Mouse (Mus musculus): ENCODE measurements around the gene Nprl2. TPM values are rescaled to one million over a fixed set of nuclear protein-coding genes. Genes with fewer than 3 reads are reported as not detected.
"Not testable (repeated sequence)": the region's sequence is repeated elsewhere in the genome, so short reads cannot be mapped to it uniquely, and the experiment has no call there.

The Nprl2 gene
- polyA plus RNA-seq, 1 experiment from 2014 or later, result 40.8 TPM

DNA sequence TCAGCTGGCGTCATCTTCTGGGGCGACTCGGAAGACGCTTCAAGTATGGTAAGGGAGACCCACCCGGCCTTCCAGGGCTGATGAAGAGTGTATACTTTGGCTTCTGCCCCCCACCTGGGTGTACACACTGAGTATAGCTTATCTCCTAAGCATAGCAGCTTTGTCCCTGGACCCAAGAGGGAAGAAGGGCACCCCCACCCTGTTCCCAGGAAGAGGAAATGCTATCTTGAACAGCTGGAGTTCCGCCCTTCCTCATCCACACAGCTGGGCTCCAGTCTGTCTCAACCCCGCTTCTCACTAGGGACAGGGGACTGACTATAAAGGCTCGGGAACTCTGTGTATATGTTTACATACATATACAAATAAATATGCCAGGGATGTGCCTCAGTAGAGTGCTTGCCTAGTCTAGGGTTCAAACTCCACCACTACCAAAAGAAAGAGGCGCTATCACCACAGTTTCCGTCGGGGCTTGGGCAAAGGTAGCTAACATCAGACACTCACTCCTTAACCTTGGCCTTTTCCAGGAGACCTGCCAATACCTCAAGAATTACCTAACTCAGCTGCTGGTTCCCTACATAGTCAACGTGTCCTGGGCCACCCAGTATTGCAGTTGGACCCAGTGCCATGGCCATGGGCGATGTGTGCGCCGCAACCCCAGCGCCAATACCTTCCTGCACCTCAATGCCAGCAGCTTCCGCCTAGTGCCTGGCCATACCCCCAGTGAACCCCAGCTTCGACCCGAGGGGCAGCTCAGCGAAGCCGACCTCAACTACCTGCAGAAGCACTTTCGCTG is 29.7 kb downstream of the Nprl2 start:
- no peaks in the 10 kb centered on the region for H3K9me3 ChIP-seq
- no peak for ATAC-seq (ENCODE audit: insufficient number of reproducible peaks, insufficient read depth, low FRiP score, low TSS enrichment)
- WGBS, result 95% methylated on average over 22 of the region's 22 CpGs
- no peak overlapping the region for H3K27ac ChIP-seq
- no peak overlapping the region for H3K4me3 ChIP-seq
- peak overlapping the region; percentile 84; the same call in 1 of the 2 replicates for H3K9ac ChIP-seq
- peak overlapping the region; percentile 86 for H3K4me2 ChIP-seq (replicated peaks)
- peaks cover 40% of the 10 kb centered on the region for H3K4me1 ChIP-seq
- H3K27me3 ChIP-seq, result no peaks in the 10 kb centered on the region
- peaks cover 44% of the 10 kb centered on the region for H3K36me3 ChIP-seq

- Histone ChIP-seq H3K4me2 (replicated peaks) (no peak overlapping the region), H3K27me3 (no peaks in the 10 kb centered on the region), H3K4me1 (peaks cover 40% of the 10 kb centered on the region), H3K9ac (no peak overlapping the region), H3K4me3 (no peak overlapping the region), H3K9me3 (no peaks in the 10 kb centered on the region), H3K36me3 (peaks cover 44% of the 10 kb centered on the region), H3K27ac (no peak overlapping the region)
- no peak for ATAC-seq (ENCODE audit: insufficient number of reproducible peaks, insufficient read depth, low FRiP score, low TSS enrichment)
- WGBS, result 97% methylated on average over 2 of the region's 2 CpGs
These were observed 30.3 kb downstream of the Nprl2 start for GRCm38 (mm10) chr9:107572327-107572662.

DNA sequence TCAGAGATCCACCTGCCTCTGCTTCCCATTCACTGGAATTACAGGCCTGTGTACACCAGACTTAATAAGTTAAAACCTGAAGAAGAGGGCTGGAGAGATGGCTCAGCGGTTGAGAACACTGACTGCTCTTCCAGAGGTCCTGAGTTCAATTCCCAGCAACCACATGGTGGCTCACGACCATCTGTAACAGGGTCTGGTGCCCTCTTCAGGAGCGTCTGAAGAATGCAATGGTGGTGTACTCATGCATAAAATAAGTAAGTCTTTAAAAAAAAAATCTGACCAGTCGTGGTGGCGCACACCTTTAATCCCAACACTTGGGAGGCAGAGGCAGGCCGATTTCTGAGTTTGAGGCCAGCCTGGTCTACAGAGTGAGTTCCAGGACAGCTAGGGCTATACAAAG is 31.7 kb downstream of the Nprl2 start:
- not testable (repeated sequence) for H3K27me3 ChIP-seq; H3K27ac ChIP-seq; H3K9me3 ChIP-seq; ATAC-seq (ENCODE audit: insufficient number of reproducible peaks, insufficient read depth, low FRiP score, low TSS enrichment); H3K4me3 ChIP-seq; H3K9ac ChIP-seq; H3K4me2 ChIP-seq (replicated peaks)
- peaks cover 41% of the 10 kb centered on the region for H3K4me1 ChIP-seq
- 87% methylated on average over 6 of the region's 6 CpGs for WGBS
- peaks cover 44% of the 10 kb centered on the region for H3K36me3 ChIP-seq

- H3K4me2 ChIP-seq (replicated peaks), result peak overlapping the region; percentile 57; the same call in 1 of the 2 replicates
- peaks cover 38% of the 10 kb centered on the region for H3K36me3 ChIP-seq
- peaks cover 40% of the 10 kb centered on the region for H3K4me1 ChIP-seq
- ATAC-seq (ENCODE audit: insufficient number of reproducible peaks, insufficient read depth, low FRiP score, low TSS enrichment), result no peak
- no peaks in the 10 kb centered on the region for H3K27me3 ChIP-seq
- peak overlapping the region; percentile 75 for H3K27ac ChIP-seq
- H3K9me3 ChIP-seq, result no peaks in the 10 kb centered on the region
- no peak overlapping the region for H3K9ac ChIP-seq
- H3K4me3 ChIP-seq, result no peak overlapping the region
- WGBS, result 76% methylated on average over 14 of the region's 14 CpGs
These were observed 33.7 kb downstream of the Nprl2 start for GRCm38 (mm10) chr9:107575579-107576356.

- H3K4me2 ChIP-seq (replicated peaks), result peak within 1 kb of the TSS; percentile 57
These were observed 34.5 kb downstream of the Nprl2 start, which contains the start of gene Hyal1 for GRCm38 (mm10) chr9:107576357-107577107. Hyal1 (plus strand) TSS chr9:107576927.

DNA sequence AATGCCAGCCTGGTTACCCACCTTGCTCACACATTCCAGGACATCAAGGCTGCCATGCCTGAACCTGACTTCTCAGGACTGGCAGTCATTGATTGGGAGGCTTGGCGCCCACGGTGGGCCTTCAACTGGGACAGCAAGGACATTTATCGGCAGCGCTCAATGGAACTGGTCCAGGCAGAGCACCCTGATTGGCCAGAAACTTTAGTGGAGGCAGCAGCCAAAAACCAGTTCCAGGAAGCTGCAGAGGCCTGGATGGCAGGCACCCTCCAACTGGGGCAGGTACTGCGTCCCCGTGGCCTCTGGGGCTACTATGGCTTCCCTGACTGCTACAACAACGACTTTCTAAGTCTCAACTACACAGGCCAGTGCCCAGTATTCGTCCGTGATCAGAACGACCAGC is 35.8 kb downstream of the Nprl2 start:
- Histone ChIP-seq H3K27ac (no peak overlapping the region), H3K9ac (no peak overlapping the region), H3K27me3 (no peaks in the 10 kb centered on the region), H3K9me3 (no peaks in the 10 kb centered on the region), H3K4me3 (no peak overlapping the region), H3K4me2 (replicated peaks) (peak overlapping the region; percentile 57; the same call in 1 of the 2 replicates), H3K36me3 (peaks cover 21% of the 10 kb centered on the region), H3K4me1 (peaks cover 41% of the 10 kb centered on the region)
- no peak for ATAC-seq (ENCODE audit: insufficient number of reproducible peaks, insufficient read depth, low FRiP score, low TSS enrichment)
- WGBS, result 93% methylated on average over 10 of the region's 10 CpGs

More at GRCm38 (mm10) chr9:107576357-107577107, 34.5 kb downstream of the Nprl2 start, which contains the start of gene Hyal1:
- H3K9ac ChIP-seq, result peak within 1 kb of the TSS; percentile 57
- H3K27me3 ChIP-seq, result no peaks in the 10 kb centered on the region
- ATAC-seq (ENCODE audit: insufficient number of reproducible peaks, insufficient read depth, low FRiP score, low TSS enrichment), result peak; percentile 47
- 18% methylated on average over 16 of the region's 16 CpGs for WGBS
- H3K4me1 ChIP-seq, result peaks cover 36% of the 10 kb centered on the region
- H3K27ac ChIP-seq, result peak within 1 kb of the TSS; percentile 75
- H3K9me3 ChIP-seq, result no peaks in the 10 kb centered on the region
- peaks cover 30% of the 10 kb centered on the region for H3K36me3 ChIP-seq
- H3K4me3 ChIP-seq, result peak within 1 kb of the TSS; percentile 38

- Histone ChIP-seq H3K27ac (peak within 1 kb of the TSS; percentile 90), H3K4me3 (no peak within 1 kb of the TSS), H3K36me3 (peaks cover 21% of the 10 kb centered on the region), H3K27me3 (no peaks in the 10 kb centered on the region), H3K9me3 (no peaks in the 10 kb centered on the region), H3K4me1 (peaks cover 41% of the 10 kb centered on the region), H3K9ac (0 out of 2 replicates have a peak within 1 kb of the TSS, but pooled peaks have one; percentile 5), H3K4me2 (replicated peaks) (peak within 1 kb of the TSS; percentile 84)
- ATAC-seq (ENCODE audit: insufficient number of reproducible peaks, insufficient read depth, low FRiP score, low TSS enrichment), result no peak
- 76% methylated on average over 3 of the region's 3 CpGs for WGBS
These were observed 36.6 kb downstream of the Nprl2 start, which contains the start of gene Naa80 for GRCm38 (mm10) chr9:107578587-107578986. Naa80 (plus strand) TSS chr9:107578887.

DNA sequence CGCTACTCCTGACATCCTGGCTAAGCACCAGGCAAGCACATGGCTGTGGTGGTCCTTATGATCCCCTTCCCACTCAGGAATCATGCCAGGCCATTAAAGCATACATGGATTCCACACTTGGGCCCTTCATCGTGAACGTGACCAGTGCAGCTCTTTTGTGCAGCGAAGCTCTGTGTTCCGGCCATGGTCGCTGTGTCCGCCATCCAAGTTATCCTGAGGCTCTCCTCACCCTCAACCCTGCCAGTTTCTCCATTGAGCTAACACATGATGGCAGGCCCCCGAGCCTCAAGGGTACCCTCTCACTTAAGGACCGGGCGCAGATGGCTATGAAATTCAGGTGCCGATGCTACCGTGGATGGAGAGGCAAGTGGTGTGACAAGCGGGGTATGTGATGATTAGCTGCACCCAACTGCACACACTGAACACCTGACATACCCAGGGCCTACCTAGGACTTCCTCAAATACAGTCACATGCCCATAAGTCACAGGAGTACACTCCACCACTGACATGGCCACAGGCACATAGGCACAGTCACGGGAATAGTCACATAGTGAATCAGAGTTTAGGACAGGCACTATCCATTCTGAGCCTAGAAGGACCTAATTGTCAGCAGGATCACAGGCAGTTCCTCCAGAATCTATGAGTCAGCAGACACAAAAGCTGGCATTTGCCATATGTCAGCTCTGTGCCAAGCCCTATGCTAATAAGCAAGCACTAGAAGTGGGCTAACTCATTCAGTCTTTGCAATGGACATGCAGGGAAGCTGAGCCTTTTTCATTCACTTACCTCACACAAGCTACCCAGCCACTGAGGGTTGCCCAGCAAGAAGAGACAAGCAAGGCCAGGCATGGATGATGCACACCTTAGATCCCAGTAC is 37.2 kb downstream of the Nprl2 start:
- Histone ChIP-seq H3K4me2 (replicated peaks) (peak overlapping the region; percentile 84), H3K27ac (peak overlapping the region; percentile 90), H3K9ac (0 out of 2 replicates have a peak overlapping the region, but pooled peaks have one; percentile 5), H3K9me3 (no peaks in the 10 kb centered on the region), H3K4me1 (peaks cover 41% of the 10 kb centered on the region), H3K4me3 (no peak overlapping the region), H3K27me3 (no peaks in the 10 kb centered on the region), H3K36me3 (peaks cover 19% of the 10 kb centered on the region)
- 94% methylated on average over 14 of the region's 14 CpGs for WGBS
- ATAC-seq (ENCODE audit: insufficient number of reproducible peaks, insufficient read depth, low FRiP score, low TSS enrichment), result no peak

- H3K4me1 ChIP-seq, result peaks cover 41% of the 10 kb centered on the region
- WGBS, result 1% methylated on average over 32 of the region's 32 CpGs
These were observed 38.7 kb downstream of the Nprl2 start, which contains the start of gene Hyal3 for GRCm38 (mm10) chr9:107580501-107581317. Hyal3 (plus strand) TSS chr9:107580818.

DNA sequence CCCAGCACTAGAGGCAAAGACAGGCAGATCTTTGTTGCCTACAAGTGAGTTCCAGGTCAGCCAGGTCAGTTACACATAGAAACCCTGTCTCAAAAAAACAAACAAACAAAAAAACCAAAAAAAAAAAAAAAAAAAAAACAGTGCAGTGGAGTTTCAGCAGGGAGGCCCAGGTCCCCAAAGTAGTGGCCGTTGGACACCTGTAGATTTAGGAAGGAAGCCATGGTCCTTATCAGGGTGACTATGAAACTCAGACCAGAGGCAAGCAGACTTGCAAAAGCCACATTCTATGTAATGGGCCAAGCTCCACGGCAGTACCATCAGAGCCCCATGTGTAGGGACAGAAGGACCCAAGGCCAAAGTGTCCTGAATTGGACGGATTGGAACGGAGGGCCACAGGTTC is 39.6 kb downstream of the Nprl2 start:
- Histone ChIP-seq H3K4me3 (peak overlapping the region; percentile 58), H3K9ac (peak overlapping the region; percentile 63), H3K27ac (peak overlapping the region; percentile 90), H3K36me3 (peaks cover 13% of the 10 kb centered on the region), H3K27me3 (no peaks in the 10 kb centered on the region), H3K4me1 (peaks cover 34% of the 10 kb centered on the region), H3K4me2 (replicated peaks) (peak overlapping the region; percentile 84), H3K9me3 (no peaks in the 10 kb centered on the region)
- ATAC-seq (ENCODE audit: insufficient number of reproducible peaks, insufficient read depth, low FRiP score, low TSS enrichment), result no peak
- 71% methylated on average over 4 of the region's 4 CpGs for WGBS

More at GRCm38 (mm10) chr9:107580501-107581317, 38.7 kb downstream of the Nprl2 start, which contains the start of gene Hyal3:
- Histone ChIP-seq H3K4me2 (replicated peaks) (peak within 1 kb of the TSS; percentile 84), H3K9ac (peak within 1 kb of the TSS; percentile 63), H3K4me3 (peak within 1 kb of the TSS; percentile 58), H3K27ac (peak within 1 kb of the TSS; percentile 90), H3K36me3 (peaks cover 13% of the 10 kb centered on the region), H3K27me3 (no peaks in the 10 kb centered on the region), H3K9me3 (no peaks in the 10 kb centered on the region)
- peak; percentile 53 for ATAC-seq (ENCODE audit: insufficient number of reproducible peaks, insufficient read depth, low FRiP score, low TSS enrichment)
